Mouse (Mus musculus) C2C12 (cell line): ENCODE data around the gene Ank2.

Experiments used
- CEBPB ChIP-seq: IDR thresholded peaks from one replicate; pipeline ENCODE4 v1.6.1; 2011; ENCODE audit warnings: low read depth, mild to moderate bottlenecking, control low read depth, moderate library complexity
- CTCF ChIP-seq: IDR thresholded peaks from one replicate; pipeline ENCODE4 v1.5.1; 2011; ENCODE audit not compliant: control insufficient read depth, insufficient read depth, insufficient read length
- FOSL1 ChIP-seq: IDR thresholded peaks from one replicate; pipeline ENCODE4 v1.8.0; 2011; ENCODE audit warnings: mild to moderate bottlenecking, low read length; ENCODE audit not compliant: poor library complexity, insufficient read depth, severe bottlenecking
- MAX ChIP-seq: IDR thresholded peaks from one replicate; pipeline ENCODE4 v1.6.1; 2011; ENCODE audit warnings: mild to moderate bottlenecking, control low read depth
- MYOD1 ChIP-seq: IDR thresholded peaks from one replicate; pipeline ENCODE4 v1.6.1; 2011; ENCODE audit warnings: low read depth; ENCODE audit not compliant: control insufficient read depth, insufficient read length
- USF1 ChIP-seq: IDR thresholded peaks from one replicate; pipeline ENCODE4 v1.6.1; 2011; ENCODE audit warnings: low read depth, mild to moderate bottlenecking, control low read depth, moderate library complexity

- TF ChIP-seq CTCF (no peak), USF1 (no peak), FOSL1 (no peak), MAX (no peak), MYOD1 (no peak), CEBPB (no peak)
These were observed 391.9 kb downstream of the Ank2 start for GRCm38 (mm10) chr3:127107281-127107680.
